Mouse (Mus musculus) T-cell, adult 2 months (primary cell): ENCODE data around the gene Pkig.
"Not testable (repeated sequence)": the region's sequence is repeated elsewhere in the genome, so short reads cannot be mapped to it uniquely, and the experiment has no call there.

Experiments
- DNase-seq: peaks from one replicate; pipeline ENCODE4 v3.0.0; 2022; ENCODE audit warnings: low spot score

Gene Pkig

DNA sequence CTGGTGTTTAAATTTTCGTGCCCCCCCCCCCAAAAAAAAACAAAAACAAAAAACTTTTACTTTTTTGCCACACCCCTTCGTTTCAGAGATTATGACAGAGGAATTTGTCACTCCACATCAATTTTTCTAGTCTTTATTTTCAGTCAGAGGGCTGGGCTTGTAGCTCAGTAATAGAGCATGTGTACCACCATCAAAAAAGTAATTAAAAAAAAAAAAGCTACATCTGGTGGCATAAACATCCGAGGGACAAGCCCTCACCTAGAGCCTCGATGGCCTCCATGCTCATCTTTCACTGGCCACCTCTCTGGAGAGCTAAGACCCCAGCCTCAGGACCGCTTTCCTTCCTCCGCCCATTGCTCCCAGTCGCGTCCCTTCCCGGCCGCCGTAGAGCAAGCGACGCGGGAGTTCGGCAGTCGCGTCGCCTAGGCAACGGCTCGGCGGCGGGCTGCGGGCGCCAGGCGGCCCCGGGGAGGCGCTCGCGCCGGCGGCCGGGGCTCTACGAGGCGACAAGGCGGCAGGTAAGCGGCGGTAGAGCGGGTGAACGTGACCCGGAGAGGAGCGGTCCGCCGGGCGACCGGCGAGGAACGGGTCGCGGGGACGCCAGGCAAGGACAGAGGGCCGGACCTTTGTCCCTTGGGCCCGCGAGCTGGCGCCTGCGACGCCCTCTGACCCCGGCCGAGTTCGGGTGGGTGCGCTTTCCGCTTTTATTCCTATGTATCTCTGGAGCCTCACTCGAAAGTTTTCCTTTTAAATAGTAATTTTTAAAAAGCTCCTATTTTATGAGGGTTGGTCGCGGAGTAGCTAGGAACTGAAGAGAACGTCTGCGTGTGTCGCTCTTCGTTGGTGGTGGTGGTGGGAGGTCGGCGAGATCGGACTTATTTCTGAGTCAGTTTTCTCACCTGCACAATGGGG lies at the start of gene Pkig:
Gene Pkig (plus strand): TSS at position 412 of the 912 bp plus-strand sequence.
- DNase-seq: peak; percentile 80

DNA sequence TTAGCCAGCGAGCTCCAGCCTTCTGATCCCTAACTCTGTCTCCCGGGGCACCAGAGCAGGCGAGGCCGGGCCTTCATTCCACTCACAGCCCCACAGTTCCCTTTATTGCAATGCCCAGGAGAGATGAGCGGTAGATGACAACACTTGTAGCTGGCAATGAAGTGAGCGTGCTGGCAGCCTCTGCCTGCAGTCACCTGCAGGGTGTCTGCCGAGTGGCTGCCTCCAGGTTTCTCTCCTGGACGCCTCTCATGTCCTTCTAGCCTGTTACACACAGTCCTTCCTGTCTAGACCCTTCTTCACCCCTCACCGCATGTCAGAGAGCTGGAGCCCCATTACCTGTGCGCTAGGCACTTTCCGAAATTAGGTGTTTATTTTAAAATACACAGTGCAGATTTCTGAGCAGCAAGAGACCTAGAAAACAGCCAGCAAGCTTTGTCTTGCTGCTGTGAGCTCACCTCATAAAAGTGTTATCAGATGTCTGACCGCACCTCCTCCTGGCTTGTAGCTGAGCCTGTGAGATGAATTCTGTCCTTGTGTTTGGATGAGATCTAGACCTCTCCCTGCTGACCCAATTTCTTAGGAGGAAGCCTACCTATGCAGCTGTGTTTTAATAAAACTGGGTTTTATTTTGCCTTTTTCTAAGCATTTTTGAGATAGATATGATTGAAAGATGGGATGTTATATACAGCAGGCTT lies 48.8 kb upstream of the Pkig start:
- DNase-seq: no peak

DNA sequence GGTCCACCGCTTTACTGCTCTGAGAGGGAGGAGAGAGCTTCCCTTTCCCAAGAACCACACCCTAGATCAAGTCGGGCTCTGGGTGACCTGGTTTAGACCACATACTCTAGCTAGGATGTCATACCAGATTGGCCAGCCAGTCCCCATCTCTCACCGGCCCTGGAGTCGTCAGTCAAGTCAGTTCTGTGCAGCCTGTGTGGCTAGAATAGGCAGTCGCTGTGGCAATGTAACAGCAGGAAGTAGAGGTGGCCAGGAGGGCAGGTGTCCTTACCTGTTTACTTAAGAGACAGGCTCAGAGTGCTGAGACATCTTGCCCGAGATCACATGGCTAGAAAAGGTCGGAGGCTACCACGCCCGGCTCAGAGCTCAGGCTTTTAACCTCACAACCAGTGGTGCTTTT lies 47.0 kb upstream of the Pkig start:
- DNase-seq: no peak

DNA sequence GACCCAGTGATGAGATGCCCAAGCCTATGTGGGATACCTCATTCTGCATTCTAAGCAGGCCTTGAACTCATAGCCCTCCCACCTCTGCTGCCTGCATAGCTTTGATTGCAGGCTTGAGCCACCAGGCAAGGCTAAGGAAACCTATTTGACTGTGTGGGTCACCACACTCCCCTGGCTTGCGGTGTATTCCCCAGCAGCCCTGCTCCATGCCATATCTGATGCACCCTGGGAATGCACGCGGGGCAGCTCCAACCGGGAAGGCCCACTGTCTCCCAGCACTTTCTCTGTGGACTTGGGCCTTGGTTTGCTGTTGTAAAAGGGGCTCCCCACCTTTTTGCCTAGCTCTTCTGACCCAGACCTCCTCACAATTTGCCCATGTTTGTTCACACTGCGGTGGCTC lies 45.0 kb upstream of the Pkig start:
- no peak for DNase-seq

DNA sequence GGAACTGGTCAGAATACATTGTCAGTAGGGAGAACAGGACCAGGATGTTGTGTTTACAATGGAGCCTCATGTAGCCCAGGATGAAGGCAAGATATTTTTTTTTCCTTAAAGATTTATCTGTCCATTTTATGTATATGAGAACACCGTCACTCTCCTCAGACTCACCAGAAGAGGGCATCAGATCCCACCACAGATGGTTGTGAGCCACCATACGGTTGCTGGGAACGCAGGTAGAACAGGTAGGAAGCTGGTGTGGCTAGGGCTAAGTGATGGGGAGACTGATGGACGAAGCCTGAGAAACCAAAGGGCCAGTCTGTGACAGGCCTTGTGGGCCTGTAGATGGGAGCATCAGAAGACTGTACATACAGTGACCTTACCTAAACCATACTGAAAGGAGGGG lies 44.2 kb upstream of the Pkig start:
- no peak for DNase-seq

DNA sequence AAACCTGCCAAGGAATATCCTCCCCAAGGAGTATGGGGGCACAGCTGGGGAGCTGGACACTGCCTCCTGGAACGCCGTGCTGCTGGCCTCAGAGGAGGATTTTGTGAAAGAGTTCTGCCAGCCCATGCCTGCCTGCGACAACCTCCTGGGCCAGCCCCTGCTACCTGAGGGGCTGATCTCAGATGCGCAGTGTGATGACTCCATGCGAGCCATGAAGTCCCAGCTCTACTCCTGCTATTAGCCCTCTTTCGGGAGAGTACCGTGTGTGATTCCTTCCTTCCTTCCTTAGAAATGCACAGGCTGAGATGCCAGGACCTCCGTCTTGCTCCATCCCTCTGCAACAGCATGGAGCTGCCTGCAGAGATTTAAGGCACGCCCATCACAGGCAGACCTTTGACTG lies 42.8 kb upstream of the Pkig start:
- DNase-seq: no peak

DNA sequence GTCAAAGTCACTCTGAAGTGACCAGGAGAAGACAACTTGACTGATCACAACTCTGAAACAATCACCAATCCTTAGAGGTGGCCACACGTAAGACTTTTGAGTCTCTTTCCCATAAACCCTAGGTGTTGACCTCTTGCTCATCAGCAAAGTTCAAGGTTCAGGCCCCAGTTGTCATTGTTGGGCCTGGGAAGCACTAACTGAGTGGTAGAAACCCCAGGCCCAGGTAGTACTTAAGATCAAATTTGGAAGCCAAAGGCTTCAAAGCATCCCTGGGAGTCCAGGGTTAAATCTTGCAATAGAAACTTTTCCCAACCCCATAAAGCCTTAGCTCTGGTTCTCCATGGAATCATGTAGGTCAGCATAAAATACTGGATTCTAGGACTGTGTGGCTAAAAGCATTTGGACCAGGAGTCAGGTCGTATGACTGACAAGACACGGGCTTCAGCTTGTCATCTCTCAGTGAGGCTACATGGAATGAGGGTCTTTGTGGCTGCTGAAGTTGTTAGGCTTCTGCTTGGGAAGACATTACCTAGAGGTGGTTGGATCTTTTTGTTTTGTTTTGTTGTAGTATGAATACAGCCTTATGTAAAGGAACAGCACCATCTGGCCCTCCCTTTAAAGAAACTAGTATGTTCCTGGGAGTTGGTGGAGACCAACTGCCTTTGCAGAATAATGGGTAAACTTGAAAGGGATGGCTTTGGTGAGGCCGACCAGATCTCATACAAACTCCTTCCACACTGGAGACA lies 42.1 kb upstream of the Pkig start:
- DNase-seq: no peak

DNA sequence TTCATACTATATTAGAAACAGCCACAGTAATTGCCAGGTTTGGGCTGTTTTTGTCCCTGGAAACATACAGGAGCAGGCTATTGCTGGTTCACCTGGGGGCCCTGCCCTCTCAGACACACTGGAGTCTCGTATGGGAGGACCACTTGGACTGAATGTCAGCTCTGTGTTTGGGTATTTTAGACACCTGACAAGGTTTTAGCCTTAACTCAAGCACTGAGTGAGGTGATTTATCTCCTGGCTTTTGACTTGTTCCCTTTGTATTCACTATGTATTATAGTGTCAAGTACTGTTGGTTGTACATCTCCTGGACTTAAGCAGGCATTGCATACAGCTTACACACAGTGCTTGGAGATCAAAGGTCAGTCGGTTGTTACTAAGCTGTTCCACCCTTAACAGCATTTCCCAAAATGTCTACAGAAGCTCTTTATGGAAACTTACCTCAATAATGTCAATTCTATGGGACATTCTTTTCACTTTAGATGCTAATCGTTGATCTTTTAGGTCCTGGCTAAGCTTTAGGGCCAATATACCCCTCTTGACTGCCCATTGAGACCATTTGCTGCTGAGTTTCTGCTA lies 41.4 kb upstream of the Pkig start:
- no peak for DNase-seq

DNA sequence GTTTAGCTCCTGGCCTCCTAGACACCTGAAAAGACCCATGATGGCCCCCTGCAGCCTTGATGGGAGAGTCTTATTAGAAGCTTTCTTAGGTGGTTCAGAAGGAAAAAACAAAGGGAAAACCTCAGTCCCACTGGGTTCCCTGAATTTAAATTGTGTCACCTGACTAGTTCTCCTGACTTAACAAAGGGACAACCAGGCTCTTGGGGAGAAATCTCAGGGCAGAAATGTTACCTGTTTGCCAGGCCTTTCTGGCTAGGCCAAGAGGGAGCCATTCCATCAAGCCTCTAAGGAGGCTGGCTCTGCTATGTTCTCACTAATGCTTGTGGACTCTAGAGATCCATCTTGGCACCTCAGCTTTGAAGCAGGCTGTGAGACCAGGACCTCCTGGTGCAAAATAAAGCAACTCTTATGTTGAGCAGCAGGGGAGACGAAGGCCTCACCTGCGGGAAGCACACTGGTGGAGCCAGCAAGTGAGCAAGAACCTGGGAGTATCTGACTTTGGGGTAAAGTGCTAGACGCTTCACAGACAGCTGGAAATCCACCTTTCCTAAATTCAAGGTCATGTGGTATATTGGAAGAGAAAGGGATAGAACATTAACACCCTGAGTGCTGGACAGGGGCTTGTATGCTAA lies 40.8 kb upstream of the Pkig start:
- DNase-seq: no peak

DNA sequence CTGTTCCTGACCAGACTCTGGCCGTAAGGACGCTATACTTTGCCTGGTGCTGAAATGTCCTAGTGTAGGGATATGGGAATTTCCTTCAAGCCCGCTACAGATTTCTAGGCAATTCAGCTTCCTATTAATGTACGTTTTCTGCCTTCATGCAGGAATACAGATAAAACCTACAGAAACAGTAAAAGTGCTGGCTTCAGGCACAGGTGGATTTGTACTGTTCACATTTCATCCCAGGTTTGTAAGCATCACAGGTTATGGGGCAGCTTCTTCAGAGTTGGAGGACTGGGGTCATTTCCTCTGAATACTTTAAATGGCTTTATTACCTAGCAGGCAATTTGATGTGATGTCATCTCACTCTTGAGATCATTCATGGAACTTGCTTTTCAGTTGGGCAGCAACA lies 40.3 kb upstream of the Pkig start:
- no peak for DNase-seq

DNA sequence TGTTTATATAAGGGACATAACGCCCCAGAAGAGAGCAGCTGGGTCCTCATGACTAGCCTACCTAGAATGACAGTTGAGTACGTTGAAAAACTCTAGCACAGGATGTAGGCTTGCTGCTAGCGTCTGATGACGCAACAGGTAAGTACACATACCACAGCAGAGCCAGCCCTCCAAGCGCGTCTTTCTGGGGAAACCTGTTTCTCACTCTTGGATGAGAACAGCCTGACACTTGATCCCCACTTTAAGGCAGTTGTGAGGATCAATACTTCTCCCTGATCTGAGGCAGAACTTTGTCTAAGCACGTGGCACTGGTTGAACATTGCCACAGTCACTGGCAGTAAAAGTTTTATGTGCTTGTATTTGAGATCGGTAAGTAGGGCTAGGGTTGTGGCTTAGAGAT lies 37.7 kb upstream of the Pkig start:
- DNase-seq: peak; percentile 62

DNA sequence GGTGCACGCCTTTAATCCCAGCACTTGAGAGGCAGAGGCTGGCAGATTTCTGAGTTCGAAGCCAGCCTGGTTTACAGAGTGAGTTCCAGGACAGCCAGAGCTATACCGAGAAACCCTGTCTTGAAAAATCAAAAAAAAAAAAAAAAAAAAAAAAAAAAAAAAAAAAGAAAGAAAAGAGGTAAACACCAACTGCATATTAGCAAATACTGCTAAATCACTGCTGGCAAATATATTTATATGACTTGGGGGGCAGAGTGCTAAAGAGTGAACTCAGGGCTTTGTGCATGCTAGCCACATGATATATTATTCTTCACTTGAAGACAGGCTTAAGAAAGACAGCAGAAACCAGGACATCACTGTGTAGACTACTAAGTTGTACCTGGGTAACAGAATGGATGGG lies 36.8 kb upstream of the Pkig start:
- DNase-seq: not testable (repeated sequence)

DNA sequence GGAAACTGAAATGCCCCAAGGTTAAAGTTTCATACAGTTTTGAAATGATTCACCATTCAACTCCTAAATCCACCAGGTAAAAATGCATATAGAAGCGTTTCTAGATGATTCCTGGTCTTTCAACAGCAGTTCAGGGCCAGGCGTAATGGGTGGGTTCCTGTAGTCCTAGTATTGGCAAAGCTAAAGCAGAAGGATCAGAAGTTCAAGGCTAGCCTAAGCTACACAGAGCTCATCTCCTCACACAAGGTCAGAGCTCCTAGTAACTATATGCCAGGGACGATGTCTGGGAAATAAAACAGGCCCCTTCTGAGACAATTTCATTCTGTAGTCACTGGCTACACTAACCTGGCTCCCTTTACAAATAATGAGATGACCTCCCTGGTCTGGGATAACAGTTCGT lies 27.0 kb upstream of the Pkig start:
- DNase-seq: no peak

DNA sequence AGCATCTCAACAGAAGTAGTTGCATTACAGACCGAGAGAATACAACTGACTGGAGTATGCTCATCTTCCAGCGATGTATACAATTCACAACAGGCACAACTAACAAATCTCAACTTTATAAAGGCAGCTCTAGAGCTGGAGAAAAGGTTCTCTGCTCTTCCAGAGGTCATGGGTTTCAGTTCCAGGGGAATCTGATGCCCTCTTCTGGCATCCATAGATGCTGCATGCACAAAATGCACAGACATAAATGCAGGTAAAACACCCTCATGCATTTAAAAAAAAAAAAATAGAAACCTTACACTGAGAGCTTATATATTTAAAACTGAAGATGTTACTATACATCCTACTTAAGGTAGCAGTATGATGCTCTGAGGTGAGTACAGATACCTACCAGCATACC lies 26.5 kb upstream of the Pkig start:
- no peak for DNase-seq

DNA sequence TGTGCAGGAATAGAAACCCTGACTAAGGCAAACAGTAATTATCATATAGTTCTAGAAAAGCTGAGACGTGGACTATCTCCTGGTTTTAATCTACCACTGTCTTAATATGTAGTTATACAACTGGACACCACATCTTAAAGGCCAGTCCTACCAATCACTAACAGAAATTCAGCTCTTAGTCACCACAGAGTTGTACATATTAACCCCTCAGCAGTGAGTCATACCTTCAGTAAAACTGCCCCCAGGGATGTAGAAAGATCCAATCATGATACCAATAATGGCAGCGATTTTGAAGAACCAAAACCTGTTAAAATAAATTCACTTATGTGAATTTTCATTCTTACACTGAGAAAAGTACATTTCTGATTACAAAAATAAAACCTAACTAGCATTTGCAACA lies 24.0 kb upstream of the Pkig start:
- DNase-seq: no peak

DNA sequence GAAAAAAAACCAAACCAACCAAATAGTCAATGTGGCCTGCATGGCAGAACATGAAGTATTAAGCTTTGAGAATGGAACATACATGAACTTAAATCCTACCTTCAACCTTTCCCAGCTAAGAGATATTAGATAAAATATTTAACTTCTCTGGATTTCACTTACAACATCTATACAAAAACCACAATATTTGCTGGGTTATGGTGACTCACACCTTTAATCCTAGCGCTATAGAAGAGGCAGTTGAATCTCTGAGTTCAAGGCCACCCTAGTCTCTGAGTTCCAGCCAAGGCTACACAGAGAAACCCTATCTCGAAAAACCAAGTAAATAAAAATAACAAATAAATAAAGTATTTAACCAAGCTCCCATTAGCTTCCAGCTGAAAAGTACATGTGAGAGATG lies 22.1 kb upstream of the Pkig start:
- DNase-seq: no peak

DNA sequence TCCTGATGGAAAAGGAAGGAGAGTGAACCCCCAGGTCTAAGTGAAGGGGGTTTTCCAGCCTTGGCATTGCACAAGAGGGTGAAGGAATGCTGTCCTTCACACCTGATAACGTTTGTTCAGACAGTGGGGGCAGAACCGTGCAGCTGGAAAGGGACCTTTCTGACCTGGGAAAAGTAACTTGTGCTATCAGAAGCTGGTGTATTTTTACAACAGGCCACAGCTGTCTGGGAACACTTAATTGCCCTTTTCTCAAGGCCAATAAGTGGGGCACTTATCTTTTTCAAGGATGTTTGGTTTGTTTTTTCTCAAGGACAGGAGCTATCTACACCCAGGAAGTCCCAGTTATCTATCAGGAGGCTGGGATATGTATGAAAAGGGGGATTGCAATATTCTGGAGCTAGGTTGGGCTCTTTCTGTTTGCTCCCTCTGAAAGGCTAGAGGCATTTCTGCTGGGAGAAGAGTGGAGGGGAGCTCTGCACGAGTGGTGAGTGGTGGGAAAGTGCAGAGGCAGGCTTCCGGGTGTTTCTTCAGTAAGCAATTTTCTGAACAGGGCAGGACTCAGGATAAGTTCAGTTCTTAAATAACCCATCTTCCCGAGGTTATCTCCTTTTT lies 20.4 kb upstream of the Pkig start:
- no peak for DNase-seq

DNA sequence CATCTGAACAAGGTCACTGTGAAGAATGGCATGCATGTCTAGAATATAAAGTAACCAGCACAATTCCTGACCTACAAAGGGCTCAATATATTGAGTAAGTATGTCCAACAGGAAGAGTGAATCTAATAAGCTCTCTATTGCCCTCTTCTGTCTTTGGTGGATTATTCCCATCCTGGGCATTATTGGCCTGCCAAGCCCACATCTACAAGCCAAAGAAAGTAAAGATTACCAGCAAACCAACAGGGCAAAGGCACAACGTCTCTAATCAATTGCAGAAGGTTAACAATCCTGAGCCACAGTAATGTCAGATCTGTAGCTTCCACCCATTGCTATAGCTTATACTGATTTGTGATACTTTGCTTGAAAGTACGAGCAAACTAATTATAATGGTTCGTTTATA lies 17.7 kb upstream of the Pkig start:
- DNase-seq: no peak

DNA sequence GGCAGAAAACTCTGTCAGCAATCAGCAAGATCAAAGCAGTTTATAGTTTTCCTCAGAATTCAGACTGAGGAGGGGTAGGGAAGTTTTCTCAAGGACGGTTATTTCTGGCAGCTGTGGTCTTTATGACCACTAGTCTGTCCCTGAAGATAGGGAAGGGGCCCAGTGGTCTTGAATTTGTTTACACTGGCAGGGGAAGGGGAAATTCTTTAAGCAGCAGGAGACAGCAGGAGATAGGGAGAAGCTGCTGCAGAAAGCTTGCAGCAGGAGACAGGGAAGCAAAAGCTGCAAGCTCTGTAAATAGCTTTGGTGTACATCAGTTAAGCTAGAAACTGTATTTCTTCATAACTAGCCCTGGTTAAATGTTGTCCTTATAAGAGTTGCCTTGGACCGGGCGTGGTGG lies 16.5 kb upstream of the Pkig start:
- no peak for DNase-seq

DNA sequence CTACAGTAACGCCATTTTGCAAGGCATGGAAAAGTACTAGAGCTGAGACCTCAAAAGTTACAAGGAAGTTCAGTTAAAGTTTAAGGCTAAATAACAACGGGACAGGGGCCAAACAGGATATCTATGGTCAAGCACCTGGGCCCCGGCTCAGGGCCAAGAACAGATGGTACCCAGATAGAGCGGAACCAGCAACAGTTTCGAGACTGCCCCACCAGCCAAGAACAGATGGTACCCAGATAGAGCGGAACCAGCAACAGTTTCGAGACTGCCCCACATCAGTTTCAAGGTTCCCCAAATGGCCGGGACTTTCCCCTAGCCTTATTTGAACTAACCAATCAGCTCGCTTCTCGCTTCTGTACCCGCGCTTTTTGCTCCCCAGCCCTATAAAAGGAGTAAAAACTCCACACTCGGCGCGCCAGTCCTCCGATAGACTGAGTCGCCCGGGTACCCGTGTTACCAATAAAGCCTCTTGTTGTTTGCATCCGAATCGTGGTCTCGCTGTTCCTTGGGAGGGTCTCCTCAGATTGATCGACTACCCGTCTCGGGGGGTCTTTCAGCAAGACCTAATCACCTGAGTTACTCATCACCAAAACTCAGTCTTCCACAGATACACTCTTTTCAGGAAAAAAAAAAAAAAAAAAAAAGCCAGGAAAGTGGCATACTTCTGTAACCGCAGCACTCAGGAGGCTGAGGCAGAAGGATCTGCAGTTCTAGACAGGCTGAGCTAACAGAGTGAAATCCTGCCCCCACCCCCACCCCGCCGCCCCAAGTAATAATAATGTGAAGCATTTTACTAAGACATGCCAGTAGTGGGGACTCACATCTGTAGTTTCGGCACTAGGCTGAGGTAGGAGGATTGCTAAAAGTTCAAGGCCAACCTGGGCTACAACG lies 15.3 kb upstream of the Pkig start:
- DNase-seq: peak; percentile 79

DNA sequence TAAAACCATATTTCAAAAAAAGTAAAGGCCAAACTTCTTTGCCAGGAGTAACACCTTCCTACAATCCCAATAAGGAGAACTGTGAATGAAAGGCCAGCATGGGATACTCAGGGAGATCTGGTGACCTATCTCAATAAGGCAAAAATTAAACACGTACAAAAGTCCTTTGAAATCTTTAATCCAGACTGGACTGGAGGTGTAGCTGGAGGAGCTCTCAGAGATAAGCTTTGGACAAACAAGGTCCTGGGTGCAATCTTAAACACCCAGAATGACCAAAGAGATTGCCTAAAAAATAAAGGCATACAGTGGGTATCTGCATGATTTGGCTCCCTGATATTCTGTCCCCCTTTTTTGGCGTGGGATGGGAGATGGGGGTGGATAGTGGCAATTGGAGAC lies 14.6 kb upstream of the Pkig start:
- no peak for DNase-seq
